Mouse (Mus musculus): ENCODE data around the gene Phactr4. TPM values are rescaled to one million over a fixed set of nuclear protein-coding genes. Genes with fewer than 3 reads are reported as not detected.
A peak's percentile ranks its signal among the peaks of the same experiment; 100 is the strongest.

Gene Phactr4
- polyA plus RNA-seq, 1 experiment, result 13.4 TPM

DNA sequence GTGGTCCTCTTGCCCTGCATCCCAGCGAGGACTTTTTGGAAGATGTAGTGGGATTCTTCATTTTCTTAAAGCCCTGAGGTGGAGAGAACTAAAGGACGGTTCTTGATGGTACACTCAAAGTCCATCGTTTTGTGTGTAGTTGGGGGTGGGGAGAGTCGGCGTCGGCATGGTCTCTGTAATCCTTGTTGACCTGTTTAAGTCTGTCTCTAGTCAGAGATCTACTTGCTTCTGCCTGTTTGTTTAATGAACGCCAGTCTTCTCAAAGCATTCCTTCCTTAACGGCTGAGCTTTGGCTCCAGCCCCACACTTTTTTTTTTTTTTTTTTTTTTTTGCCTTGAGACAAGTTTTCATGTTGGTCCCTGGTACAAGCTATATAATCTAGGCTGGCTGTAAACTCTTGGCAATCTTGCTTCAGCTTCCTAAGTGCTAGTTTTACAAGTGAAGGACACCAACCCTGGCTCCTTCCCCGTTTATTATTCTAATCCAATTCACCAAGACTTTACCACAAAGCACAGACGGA is 92.4 kb downstream of the Phactr4 start:
- no peak for DNase-seq
- Histone ChIP-seq H3K4me3 (replicated peaks; ENCODE audit: extremely low read depth, low read depth, low read length) (peak overlapping the region; percentile 54), H3K4me1 (ENCODE audit: control insufficient read depth, insufficient read depth, low read length) (peaks cover 6% of the 10 kb centered on the region)
- no peak for TF ChIP-seq POLR2A (IDR thresholded peaks at IDR 0.05; ENCODE audit: borderline replicate concordance, extremely low read depth, low read depth, low read length)
- no peak for TF ChIP-seq CTCF (IDR thresholded peaks at IDR 0.05; ENCODE audit: insufficient read depth, low read length)
- WGBS, result 8% methylated on average over 10 of the region's 10 CpGs

DNA sequence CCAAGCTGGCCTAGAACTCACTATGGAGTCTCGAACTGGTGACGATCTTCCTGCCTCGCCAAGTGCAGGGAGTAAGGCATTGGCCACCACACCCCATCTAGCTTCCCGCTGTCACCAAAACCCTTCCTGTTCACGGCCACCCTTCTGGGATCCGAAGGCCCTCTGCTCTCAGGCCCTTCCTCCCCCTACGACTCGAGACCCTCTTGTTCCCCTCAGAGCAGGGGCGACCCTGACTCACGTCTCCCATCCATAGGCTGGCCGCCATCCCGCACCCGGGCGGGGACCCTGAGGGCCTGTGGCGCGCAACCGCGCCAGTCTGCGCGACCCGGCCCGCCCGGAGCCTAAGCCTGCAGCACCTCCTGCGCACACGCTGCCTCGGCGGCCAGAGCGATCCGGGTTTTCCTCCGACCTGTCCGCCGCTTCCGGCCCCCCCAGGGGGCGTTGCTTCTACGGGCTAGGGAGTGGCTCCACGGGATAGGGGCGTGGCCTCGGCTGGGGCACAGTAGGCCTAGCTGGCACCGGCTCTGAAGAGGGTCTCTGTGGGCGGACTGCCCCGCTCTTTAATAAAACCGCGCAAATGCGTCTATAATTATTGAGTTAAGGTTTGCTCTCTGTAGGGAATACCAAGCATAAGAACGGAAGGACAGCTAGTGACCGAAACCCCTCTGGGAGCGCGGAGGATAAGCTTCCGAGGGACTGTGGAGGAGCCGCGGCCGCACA is 93.0 kb downstream of the Phactr4 start, which contains the start of gene Trnau1ap:
Gene Trnau1ap (minus strand): TSS at position 424 of the 720 bp plus-strand sequence.
- peak; percentile 75 for TF ChIP-seq POLR2A (IDR thresholded peaks at IDR 0.05; ENCODE audit: borderline replicate concordance, extremely low read depth, low read depth, low read length)
- TF ChIP-seq CTCF (IDR thresholded peaks at IDR 0.05; ENCODE audit: insufficient read depth, low read length), result no peak
- peak; percentile 89 for DNase-seq

DNA sequence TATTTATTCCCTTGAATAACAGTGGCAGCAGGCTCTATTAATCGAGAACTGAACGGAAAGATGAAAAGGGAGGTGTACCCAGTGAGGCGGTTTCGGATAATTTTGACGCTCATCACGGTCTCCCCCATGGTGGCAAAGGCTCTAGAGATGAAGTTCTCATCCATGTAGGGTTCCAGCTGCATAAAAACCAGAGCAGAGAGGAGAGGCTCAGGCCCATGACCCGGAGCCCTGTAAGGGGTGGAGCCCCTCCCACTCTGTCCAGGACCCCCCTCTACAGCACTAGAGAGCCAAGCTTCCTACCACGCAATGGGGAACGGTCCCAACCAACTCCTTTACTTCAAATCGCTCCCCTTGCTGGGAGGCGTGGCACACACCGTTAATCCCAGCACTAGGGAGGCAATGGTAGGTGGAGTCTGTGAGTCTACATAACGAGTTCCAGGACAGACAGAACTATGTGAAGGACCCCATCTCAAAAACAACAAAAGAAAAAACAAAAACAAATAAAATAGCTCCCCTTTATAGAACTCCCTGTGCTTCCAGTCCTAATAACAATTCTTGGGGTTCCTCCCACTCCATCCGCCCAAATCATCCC is 93.8 kb downstream of the Phactr4 start:
- Histone ChIP-seq H3K4me1 (ENCODE audit: control insufficient read depth, insufficient read depth, low read length) (peaks cover 6% of the 10 kb centered on the region), H3K4me3 (replicated peaks; ENCODE audit: extremely low read depth, low read depth, low read length) (peak overlapping the region; percentile 54)
- TF ChIP-seq POLR2A (IDR thresholded peaks at IDR 0.05; ENCODE audit: borderline replicate concordance, extremely low read depth, low read depth, low read length), result no peak
- no peak for TF ChIP-seq CTCF (IDR thresholded peaks at IDR 0.05; ENCODE audit: insufficient read depth, low read length)
- 60% methylated on average over 14 of the region's 14 CpGs for WGBS
- DNase-seq, result no peak

More for the DNA sequence above, 93.0 kb downstream of the Phactr4 start, which contains the start of gene Trnau1ap:
- H3K4me3 ChIP-seq (replicated peaks; ENCODE audit: extremely low read depth, low read depth, low read length), result peak within 1 kb of the TSS; percentile 54
- H3K4me1 ChIP-seq (ENCODE audit: control insufficient read depth, insufficient read depth, low read length), result peaks cover 6% of the 10 kb centered on the region
- WGBS, result under 1% methylated on average over 52 of the region's 52 CpGs

DNA sequence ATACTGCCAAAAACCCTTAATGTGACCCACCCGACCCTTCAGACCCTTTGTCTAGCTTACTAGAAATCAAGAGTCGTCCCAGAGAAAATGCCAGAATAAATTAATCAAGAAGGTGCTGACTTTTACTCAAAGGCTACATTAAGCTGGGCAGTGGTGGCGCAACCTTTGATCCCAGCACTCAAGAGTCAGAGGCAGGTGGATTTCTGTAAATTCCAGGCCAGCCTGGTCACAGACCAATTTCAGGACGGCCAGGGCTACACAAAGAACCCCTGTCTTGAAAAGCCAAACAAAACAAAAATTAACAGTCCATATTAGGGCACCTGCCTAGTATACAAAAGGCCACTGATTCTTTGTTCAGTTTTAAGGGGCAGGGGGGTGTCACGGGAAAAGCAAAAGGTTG is 95.8 kb downstream of the Phactr4 start:
- Histone ChIP-seq H3K4me3 (replicated peaks; ENCODE audit: extremely low read depth, low read depth, low read length) (no peak overlapping the region), H3K4me1 (ENCODE audit: control insufficient read depth, insufficient read depth, low read length) (peaks cover 6% of the 10 kb centered on the region)
- DNase-seq, result no peak
- WGBS, result 74% methylated on average over 5 of the region's 5 CpGs
- TF ChIP-seq POLR2A (IDR thresholded peaks at IDR 0.05; ENCODE audit: borderline replicate concordance, extremely low read depth, low read depth, low read length) (no peak), CTCF (IDR thresholded peaks at IDR 0.05; ENCODE audit: insufficient read depth, low read length) (no peak)

DNA sequence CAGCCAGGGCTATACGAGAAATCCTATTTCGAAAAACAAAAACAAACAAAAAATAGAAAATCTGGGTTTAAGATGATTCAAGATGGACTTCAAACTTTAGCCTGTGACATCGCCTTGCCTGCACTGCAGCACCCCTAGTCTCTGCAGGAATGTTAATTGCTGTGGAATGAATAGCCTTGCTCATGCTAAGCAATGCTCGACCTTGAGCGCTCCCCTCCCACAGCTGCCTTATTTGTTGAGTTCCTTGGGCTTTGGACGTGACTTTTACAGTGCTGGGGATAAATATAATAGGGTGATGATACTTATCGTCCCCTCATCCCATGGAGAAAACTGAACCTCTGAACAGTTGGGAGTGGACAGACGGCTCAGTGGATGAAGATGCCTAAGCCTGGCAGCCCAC is 106.6 kb downstream of the Phactr4 start:
- Histone ChIP-seq H3K4me1 (ENCODE audit: control insufficient read depth, insufficient read depth, low read length) (no peaks in the 10 kb centered on the region), H3K4me3 (replicated peaks; ENCODE audit: extremely low read depth, low read depth, low read length) (no peak overlapping the region)
- no peak for TF ChIP-seq CTCF (IDR thresholded peaks at IDR 0.05; ENCODE audit: insufficient read depth, low read length)
- TF ChIP-seq POLR2A (IDR thresholded peaks at IDR 0.05; ENCODE audit: borderline replicate concordance, extremely low read depth, low read depth, low read length), result no peak
- DNase-seq, result no peak
- WGBS, result 89% methylated on average over 8 of the region's 8 CpGs

DNA sequence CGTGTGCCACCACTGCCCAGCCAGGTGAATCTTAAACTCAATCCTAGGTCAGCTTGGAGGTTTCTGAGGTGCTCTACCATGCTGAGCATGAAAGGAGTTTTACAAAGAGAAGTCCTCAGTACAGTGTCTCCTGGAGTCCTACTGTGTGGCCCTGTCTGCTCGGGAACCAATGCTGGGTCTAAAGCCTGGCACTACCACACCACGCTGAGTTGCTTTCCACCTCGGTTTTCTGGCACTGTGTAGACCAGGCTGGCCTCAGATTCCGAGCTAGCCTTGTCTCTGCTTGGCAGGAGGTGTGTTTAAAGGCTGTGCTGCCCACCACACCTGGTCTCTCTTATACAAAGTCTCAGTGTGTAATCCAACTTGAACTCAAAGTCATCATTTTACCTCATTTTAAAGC is 109.7 kb downstream of the Phactr4 start:
- 88% methylated on average over 5 of the region's 5 CpGs for WGBS
- Histone ChIP-seq H3K4me3 (replicated peaks; ENCODE audit: extremely low read depth, low read depth, low read length) (no peak overlapping the region), H3K4me1 (ENCODE audit: control insufficient read depth, insufficient read depth, low read length) (peaks cover 2% of the 10 kb centered on the region; the same call in 1 of the 2 replicates)
- no peak for DNase-seq
- no peak for TF ChIP-seq CTCF (IDR thresholded peaks at IDR 0.05; ENCODE audit: insufficient read depth, low read length)
- no peak for TF ChIP-seq POLR2A (IDR thresholded peaks at IDR 0.05; ENCODE audit: borderline replicate concordance, extremely low read depth, low read depth, low read length)

DNA sequence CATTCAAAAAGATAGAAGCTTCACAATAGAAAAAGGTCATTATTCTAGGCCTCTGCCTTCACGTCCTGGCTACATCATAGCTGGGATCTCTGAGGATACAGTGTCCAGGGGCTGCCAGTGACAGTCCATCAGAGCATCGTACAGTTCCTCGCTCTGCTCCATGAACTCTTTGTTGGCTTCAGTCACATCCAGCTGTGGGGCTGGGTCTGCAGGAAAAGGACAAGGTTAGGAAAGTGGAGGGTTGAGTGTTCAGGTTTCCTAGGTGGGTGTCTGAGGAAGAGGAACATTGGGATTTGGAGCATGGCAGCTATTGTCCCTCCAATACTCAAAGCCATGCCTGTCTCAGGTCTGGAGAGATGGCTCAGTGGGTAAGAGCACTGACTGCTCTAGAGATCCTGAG is 110.5 kb downstream of the Phactr4 start:
- DNase-seq, result no peak
- TF ChIP-seq POLR2A (IDR thresholded peaks at IDR 0.05; ENCODE audit: borderline replicate concordance, extremely low read depth, low read depth, low read length), result no peak
- no peak overlapping the region for H3K4me3 ChIP-seq (replicated peaks; ENCODE audit: extremely low read depth, low read depth, low read length)
- WGBS, result 69% methylated on average over 3 of the region's 3 CpGs
- peaks cover 2% of the 10 kb centered on the region; the same call in 1 of the 2 replicates for H3K4me1 ChIP-seq (ENCODE audit: control insufficient read depth, insufficient read depth, low read length)

DNA sequence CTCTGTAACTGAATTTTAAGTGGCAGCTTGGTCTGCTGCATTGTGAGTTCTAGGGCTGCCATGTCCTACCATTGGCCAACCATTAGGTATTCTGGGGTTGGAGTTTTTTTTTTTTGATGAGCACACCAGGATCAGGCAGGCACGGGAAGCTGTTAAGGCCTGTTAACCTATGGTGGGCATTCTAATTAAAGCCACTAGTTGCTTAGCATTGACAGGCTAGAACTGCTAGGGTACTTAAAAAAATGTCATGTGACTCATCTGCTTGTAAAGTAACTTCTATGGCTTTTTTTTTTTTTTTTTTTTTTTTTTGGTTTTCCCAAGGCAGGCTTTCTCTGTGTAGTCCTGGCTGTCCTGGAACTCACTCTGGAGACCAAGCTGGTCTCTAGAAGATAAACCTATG is 111.1 kb downstream of the Phactr4 start:
- DNase-seq, result no peak
- H3K4me1 ChIP-seq (ENCODE audit: control insufficient read depth, insufficient read depth, low read length), result peaks cover 2% of the 10 kb centered on the region; the same call in 1 of the 2 replicates
- WGBS, result 60% methylated on average over 1 of the region's 1 CpGs
- no peak overlapping the region for H3K4me3 ChIP-seq (replicated peaks; ENCODE audit: extremely low read depth, low read depth, low read length)
- TF ChIP-seq CTCF (IDR thresholded peaks at IDR 0.05; ENCODE audit: insufficient read depth, low read length) (no peak), POLR2A (IDR thresholded peaks at IDR 0.05; ENCODE audit: borderline replicate concordance, extremely low read depth, low read depth, low read length) (no peak)

DNA sequence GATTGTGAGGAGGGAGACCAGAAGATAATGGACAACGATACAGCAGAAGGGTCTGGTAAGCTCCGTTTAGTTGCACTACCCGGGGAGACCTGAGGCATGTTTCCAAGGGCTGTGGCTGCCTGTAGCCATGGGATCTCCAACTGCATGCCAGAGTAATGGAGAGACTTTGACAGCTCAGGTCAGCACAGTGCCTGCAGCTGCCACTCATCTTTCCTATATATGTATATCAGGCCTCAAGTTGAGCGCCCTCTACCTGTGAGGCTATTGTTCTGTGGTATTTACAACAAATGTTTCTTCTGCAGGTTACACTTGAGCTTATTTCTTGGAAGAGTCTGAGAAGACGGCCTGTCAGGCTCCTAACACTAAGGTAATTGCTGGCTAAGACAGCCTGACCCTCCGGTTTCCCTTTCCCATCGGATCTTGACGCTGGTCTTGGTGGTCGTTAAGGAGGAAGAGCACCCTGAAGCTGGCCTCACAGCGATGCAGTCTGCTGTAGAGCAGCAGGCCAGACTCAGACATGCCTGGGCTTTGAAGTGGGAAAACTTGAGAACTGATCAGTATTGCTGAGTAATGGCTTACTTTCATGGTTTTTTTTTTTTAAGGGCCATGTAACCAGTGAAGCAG is 112.3 kb downstream of the Phactr4 start:
- no peak overlapping the region for H3K4me3 ChIP-seq (replicated peaks; ENCODE audit: extremely low read depth, low read depth, low read length)
- 24% methylated on average over 10 of the region's 10 CpGs for WGBS
- peaks cover 2% of the 10 kb centered on the region; the same call in 1 of the 2 replicates for H3K4me1 ChIP-seq (ENCODE audit: control insufficient read depth, insufficient read depth, low read length)
- no peak; the same call in 1 of the 2 replicates for TF ChIP-seq CTCF (IDR thresholded peaks at IDR 0.05; ENCODE audit: insufficient read depth, low read length)
- no peak for TF ChIP-seq POLR2A (IDR thresholded peaks at IDR 0.05; ENCODE audit: borderline replicate concordance, extremely low read depth, low read depth, low read length)
- DNase-seq, result peak; percentile 35

Measured in lung, adult 2 months (tissue).